Mouse (Mus musculus): Measurements from ENCODE around the gene Nfkbia. TPM values are rescaled to one million over a fixed set of nuclear protein-coding genes. Genes with fewer than 3 reads are reported as not detected.

Nfkbia gene
- polyA plus RNA-seq, 1 experiment from 2014 or later: 39.0 TPM

DNA sequence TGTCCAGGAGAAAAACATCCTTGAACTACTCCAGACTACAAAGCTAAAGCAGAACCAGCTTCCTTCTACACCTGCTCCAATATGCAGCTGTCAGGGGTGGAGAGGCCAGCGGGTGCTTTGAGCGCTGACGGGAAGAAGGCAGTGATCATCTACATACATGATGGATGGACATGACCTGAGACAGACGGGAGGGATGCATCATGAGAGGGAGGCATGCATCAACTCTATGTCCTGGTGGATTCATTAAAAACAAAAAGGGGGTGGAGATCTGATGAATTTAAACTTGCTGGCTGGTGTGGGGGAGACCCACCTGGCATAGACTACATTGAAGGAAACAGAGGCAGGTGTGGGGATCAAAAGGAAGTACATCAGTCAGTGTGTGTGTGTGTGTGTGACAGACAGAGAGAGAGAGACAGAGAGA is 48.4 kb downstream of the Nfkbia start:
- no peaks in the 10 kb centered on the region for H3K36me3 ChIP-seq
- no peaks in the 10 kb centered on the region for H3K9me3 ChIP-seq (replicated peaks)
- DNase-seq (ENCODE audit: low spot score): no peak
- no peaks in the 10 kb centered on the region; the same call in 1 of the 2 replicates for H3K27me3 ChIP-seq (ENCODE audit: low read depth, poor library complexity, severe bottlenecking)
- no peak overlapping the region for H3K4me3 ChIP-seq
- no peak overlapping the region for H3K27ac ChIP-seq (replicated peaks)
- H3K4me1 ChIP-seq: peaks cover 47% of the 10 kb centered on the region
- WGBS: 90% methylated on average over 4 of the region's 4 CpGs

- 65% methylated on average over 9 of the region's 9 CpGs for WGBS
- no peaks in the 10 kb centered on the region for H3K9me3 ChIP-seq (replicated peaks)
- DNase-seq (ENCODE audit: low spot score): no peak
- H3K4me1 ChIP-seq: peaks cover 48% of the 10 kb centered on the region
- no peaks in the 10 kb centered on the region; the same call in 1 of the 2 replicates for H3K27me3 ChIP-seq (ENCODE audit: low read depth, poor library complexity, severe bottlenecking)
- H3K27ac ChIP-seq (replicated peaks): peak overlapping the region; percentile 57; the same call in 1 of the 2 replicates
- H3K36me3 ChIP-seq: no peaks in the 10 kb centered on the region
- H3K4me3 ChIP-seq: no peak overlapping the region
Observed at GRCm38 (mm10) chr12:55442861-55443850, 49.3 kb downstream of the Nfkbia start.

GRCm38 (mm10) chr12:55442245-55442644 is 50.2 kb downstream of the Nfkbia start:
- H3K27me3 ChIP-seq (ENCODE audit: low read depth, poor library complexity, severe bottlenecking): no peaks in the 10 kb centered on the region; the same call in 1 of the 2 replicates
- H3K27ac ChIP-seq (replicated peaks): no peak overlapping the region
- no peaks in the 10 kb centered on the region for H3K36me3 ChIP-seq
- H3K9me3 ChIP-seq (replicated peaks): no peaks in the 10 kb centered on the region
- H3K4me1 ChIP-seq: peaks cover 52% of the 10 kb centered on the region
- H3K4me3 ChIP-seq: no peak overlapping the region
- no peak for DNase-seq (ENCODE audit: low spot score)
- 90% methylated on average over 1 of the region's 1 CpGs for WGBS

DNA sequence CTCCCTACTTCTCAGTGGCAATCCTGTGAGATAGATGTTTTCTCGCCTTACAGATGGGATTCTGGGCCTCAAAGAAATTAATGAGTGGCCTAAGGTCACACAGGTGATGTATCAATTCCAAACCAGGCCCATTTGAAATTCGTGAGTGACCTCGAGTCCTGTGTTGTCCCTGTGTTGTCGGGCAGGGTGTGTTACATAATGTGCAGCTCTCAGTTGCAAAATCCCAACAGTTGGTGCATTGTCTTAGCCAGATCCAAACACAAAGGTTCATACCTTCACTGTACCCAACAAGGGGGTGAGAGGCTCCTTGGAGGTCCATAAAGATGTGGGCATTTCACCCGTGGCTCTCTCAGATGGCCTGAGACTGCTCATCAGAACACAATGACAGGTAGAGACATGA is 52.0 kb downstream of the Nfkbia start:
- 82% methylated on average over 5 of the region's 5 CpGs for WGBS
- no peak for DNase-seq (ENCODE audit: low spot score)
- Histone ChIP-seq H3K36me3 (no peaks in the 10 kb centered on the region), H3K27ac (replicated peaks) (no peak overlapping the region), H3K9me3 (replicated peaks) (no peaks in the 10 kb centered on the region), H3K27me3 (ENCODE audit: low read depth, poor library complexity, severe bottlenecking) (no peaks in the 10 kb centered on the region; the same call in 1 of the 2 replicates), H3K4me1 (peaks cover 46% of the 10 kb centered on the region), H3K4me3 (no peak overlapping the region)

Other genes with a start within 250 kb of the Nfkbia start
- gene 1110008L16Rik, start 193.1 kb downstream of the Nfkbia start, polyA plus RNA-seq (2016; fragmentation: Nextera tagmentation; extraction: Ambion mirVana): 14.3 and 15.1 TPM in 2 replicates
- 24.2 and 26.6 TPM in 2 replicates for gene Ppp2r3c, start 189.6 kb downstream of the Nfkbia start, polyA plus RNA-seq (2016; fragmentation: Nextera tagmentation; extraction: Ambion mirVana)
- gene Psma6, start 108.4 kb downstream of the Nfkbia start, polyA plus RNA-seq (2016; fragmentation: Nextera tagmentation; extraction: Ambion mirVana): 496 and 514 TPM in 2 replicates
- not detected in 2 replicates for gene Aldoart2, start 72.6 kb upstream of the Nfkbia start, polyA plus RNA-seq (2016; fragmentation: Nextera tagmentation; extraction: Ambion mirVana)
- gene Insm2, start 106.8 kb upstream of the Nfkbia start, polyA plus RNA-seq (2016; fragmentation: Nextera tagmentation; extraction: Ambion mirVana): 0.40 and 0.46 TPM in 2 replicates